Mouse (Mus musculus) cortical plate, adult 2 months (tissue): ENCODE measurements around the gene Olfr630. TPM values are rescaled to one million over a fixed set of nuclear protein-coding genes. Genes with fewer than 3 reads are reported as not detected.

Experiments
- H3K27ac ChIP-seq: fragments of 200-500 bp; 2 replicates; pipeline ENCODE4 v1.5.1; 2012; ENCODE audit warnings: low read length, control low read depth, inconsistent platforms; ENCODE audit not compliant: insufficient read depth
- H3K4me1 ChIP-seq: fragments of 200-500 bp; 2 replicates; pipeline ENCODE4 v1.6.1; 2011; ENCODE audit warnings: low read length; ENCODE audit not compliant: control insufficient read depth, insufficient read depth
- H3K4me3 ChIP-seq: fragments of 200-500 bp; 2 replicates; pipeline ENCODE4 v1.5.1; 2011; ENCODE audit warnings: mild to moderate bottlenecking, low read length, control low read depth; ENCODE audit not compliant: insufficient read depth
- CTCF ChIP-seq: fragments of 200-500 bp; IDR thresholded peaks from 2 replicates; pipeline ENCODE4 v1.5.1; 2011; ENCODE audit warnings: mild to moderate bottlenecking, control low read depth, low read length; ENCODE audit not compliant: insufficient read depth; ENCODE audit errors: extremely low read depth
- POLR2A ChIP-seq: fragments of 200-500 bp; IDR thresholded peaks from 2 replicates; pipeline ENCODE4 v1.6.1; 2011; ENCODE audit warnings: mild to moderate bottlenecking, low read length, control low read depth; ENCODE audit not compliant: insufficient read depth; ENCODE audit errors: extremely low read depth
- polyA plus RNA-seq: library from polyadenylated mRNA; depleted of rRNA; stranded (reverse); fragments of >200 nt; gene quantifications from 2 replicates; pipeline ENCODE4 v1.2.3, GENCODE M21; 2012; rRNA removed

The Olfr630 gene
- polyA plus RNA-seq, 1 experiment = not detected

- Histone ChIP-seq H3K4me1 (no peaks in the 10 kb centered on the region), H3K4me3 (no peak within 1 kb of the TSS), H3K27ac (no peak within 1 kb of the TSS)
- TF ChIP-seq CTCF = no peak
- TF ChIP-seq POLR2A = no peak
Measured at GRCm38 (mm10) chr7:103714371-103714770, 42.8 kb downstream of the Olfr630 start, which contains the start of gene Olfr243. Olfr243 (plus strand) TSS chr7:103714671.

- Histone ChIP-seq H3K4me3 (no peak overlapping the region), H3K4me1 (no peaks in the 10 kb centered on the region), H3K27ac (no peak overlapping the region)
- TF ChIP-seq CTCF = no peak
- TF ChIP-seq POLR2A = no peak
Measured at GRCm38 (mm10) chr7:103712024-103712423, 45.1 kb downstream of the Olfr630 start.

Other genes starting within 250 kb of the Olfr630 start
- gene Olfr610, start 245.2 kb downstream of the Olfr630 start, polyA plus RNA-seq = not detected in 2 replicates
- not detected in 2 replicates for gene Olfr611, start 236.5 kb downstream of the Olfr630 start, polyA plus RNA-seq
- gene Olfr612, start 214.6 kb downstream of the Olfr630 start, polyA plus RNA-seq = not detected in 2 replicates
- gene Olfr613, start 209.3 kb downstream of the Olfr630 start, polyA plus RNA-seq = not detected in 2 replicates
- not detected in 2 replicates for gene Olfr615, start 201.3 kb downstream of the Olfr630 start, polyA plus RNA-seq
- gene Olfr616, start 188.2 kb downstream of the Olfr630 start, polyA plus RNA-seq = not detected in 2 replicates
- gene Olfr617, start 184.3 kb downstream of the Olfr630 start, polyA plus RNA-seq = not detected in 2 replicates
- not detected in 2 replicates for gene Olfr618, start 167.2 kb downstream of the Olfr630 start, polyA plus RNA-seq
- gene Olfr619, start 156.8 kb downstream of the Olfr630 start, polyA plus RNA-seq = not detected in 2 replicates
- not detected in 2 replicates for gene Olfr620, start 144.8 kb downstream of the Olfr630 start, polyA plus RNA-seq
- not detected in 2 replicates for gene Olfr622, start 114.6 kb downstream of the Olfr630 start, polyA plus RNA-seq
- gene Olfr623, start 93.6 kb downstream of the Olfr630 start, polyA plus RNA-seq = not detected in 2 replicates
- gene Olfr624, start 86.1 kb downstream of the Olfr630 start, polyA plus RNA-seq = 0.02 TPM in 1 of 2 replicates, not detected in the other
- gene Olfr625-ps1, start 74.6 kb downstream of the Olfr630 start, polyA plus RNA-seq = not detected in 2 replicates
- not detected in 2 replicates for gene Olfr243, start 42.7 kb downstream of the Olfr630 start, polyA plus RNA-seq
- gene Olfr628, start 27.0 kb downstream of the Olfr630 start, polyA plus RNA-seq = not detected in 2 replicates
- not detected in 2 replicates for gene Olfr629, start 12.4 kb downstream of the Olfr630 start, polyA plus RNA-seq
- not detected in 2 replicates for gene Olfr69, start 14.3 kb upstream of the Olfr630 start, polyA plus RNA-seq
- not detected in 2 replicates for gene Olfr68, start 22.4 kb upstream of the Olfr630 start, polyA plus RNA-seq
- gene Olfr67, start 34.5 kb upstream of the Olfr630 start, polyA plus RNA-seq = not detected in 2 replicates
- gene Hbb-bt, start 56.7 kb upstream of the Olfr630 start, polyA plus RNA-seq = 56.3 and 87.5 TPM in 2 replicates
- 471 and 650 TPM in 2 replicates for gene Hbb-bs, start 70.8 kb upstream of the Olfr630 start, polyA plus RNA-seq
- gene Hbb-bh2, start 83.2 kb upstream of the Olfr630 start, polyA plus RNA-seq = not detected in 2 replicates
- gene Hbb-bh1, start 85.8 kb upstream of the Olfr630 start, polyA plus RNA-seq = not detected in 2 replicates
- 0.95 and 1.0 TPM in 2 replicates for gene Hbb-y, start 95.9 kb upstream of the Olfr630 start, polyA plus RNA-seq
- gene Olfr66, start 128.9 kb upstream of the Olfr630 start, polyA plus RNA-seq = not detected in 2 replicates
- gene Olfr64, start 137.2 kb upstream of the Olfr630 start, polyA plus RNA-seq = not detected in 2 replicates
- gene Olfr65, start 146.2 kb upstream of the Olfr630 start, polyA plus RNA-seq = not detected in 2 replicates
- not detected in 2 replicates for gene Olfr631, start 171.5 kb upstream of the Olfr630 start, polyA plus RNA-seq
- not detected in 2 replicates for gene Olfr632, start 177.0 kb upstream of the Olfr630 start, polyA plus RNA-seq
- not detected in 2 replicates for gene Olfr633, start 187.1 kb upstream of the Olfr630 start, polyA plus RNA-seq
- not detected in 2 replicates for gene Olfr635, start 213.8 kb upstream of the Olfr630 start, polyA plus RNA-seq
- gene Olfr638, start 241.4 kb upstream of the Olfr630 start, polyA plus RNA-seq = not detected in 2 replicates